Mouse (Mus musculus): Measurements from ENCODE around the gene 1600014C23Rik.
A peak's percentile ranks its signal among the peaks of the same experiment; 100 is the strongest.

The 1600014C23Rik gene

GRCm38 (mm10) chr17:45752678-45753077 lies 19.0 kb upstream of the 1600014C23Rik start:
- DNase-seq (ENCODE audit: extremely low spot score, low spot score) = peak; percentile 62

- DNase-seq (ENCODE audit: extremely low spot score, low spot score) = no peak
Observed at GRCm38 (mm10) chr17:45752053-45752452, 18.4 kb upstream of the 1600014C23Rik start.

- no peak for DNase-seq (ENCODE audit: extremely low spot score, low spot score)
Observed at GRCm38 (mm10) chr17:45751359-45751758, 17.7 kb upstream of the 1600014C23Rik start.

GRCm38 (mm10) chr17:45749100-45749499 lies 15.5 kb upstream of the 1600014C23Rik start:
- no peak for DNase-seq (ENCODE audit: extremely low spot score, low spot score)

- DNase-seq (ENCODE audit: extremely low spot score, low spot score) = no peak
Observed at GRCm38 (mm10) chr17:45747858-45748785, 14.5 kb upstream of the 1600014C23Rik start.

- DNase-seq (ENCODE audit: extremely low spot score, low spot score) = no peak
Observed at GRCm38 (mm10) chr17:45747293-45747692, 13.6 kb upstream of the 1600014C23Rik start.

- DNase-seq (ENCODE audit: extremely low spot score, low spot score) = no peak
Observed at GRCm38 (mm10) chr17:45746755-45747154, 13.1 kb upstream of the 1600014C23Rik start.

- no peak for DNase-seq (ENCODE audit: extremely low spot score, low spot score)
Observed at GRCm38 (mm10) chr17:45745629-45746028, 12.0 kb upstream of the 1600014C23Rik start.

GRCm38 (mm10) chr17:45742371-45743147 lies 8.9 kb upstream of the 1600014C23Rik start:
- DNase-seq (ENCODE audit: extremely low spot score, low spot score) = no peak

GRCm38 (mm10) chr17:45737078-45737601 lies 3.5 kb upstream of the 1600014C23Rik start:
- no peak for DNase-seq (ENCODE audit: extremely low spot score, low spot score)

- DNase-seq (ENCODE audit: extremely low spot score, low spot score) = peak; percentile 93
Observed at GRCm38 (mm10) chr17:45736311-45737077, 2.9 kb upstream of the 1600014C23Rik start.

GRCm38 (mm10) chr17:45735382-45736310 lies 2.0 kb upstream of the 1600014C23Rik start:
- DNase-seq (ENCODE audit: extremely low spot score, low spot score) = peak; percentile 95

GRCm38 (mm10) chr17:45734881-45735280 lies 1.2 kb upstream of the 1600014C23Rik start:
- peak; percentile 37 for DNase-seq (ENCODE audit: extremely low spot score, low spot score)

GRCm38 (mm10) chr17:45734333-45734732 lies 689 bp upstream of the 1600014C23Rik start:
- DNase-seq (ENCODE audit: extremely low spot score, low spot score) = no peak

GRCm38 (mm10) chr17:45733038-45733734 lies 458 bp downstream of the 1600014C23Rik start:
- DNase-seq (ENCODE audit: extremely low spot score, low spot score) = no peak

GRCm38 (mm10) chr17:45731172-45731864 lies 2.3 kb downstream of the 1600014C23Rik start:
- DNase-seq (ENCODE audit: extremely low spot score, low spot score) = peak; percentile 89

GRCm38 (mm10) chr17:45730696-45731095 lies 2.9 kb downstream of the 1600014C23Rik start:
- no peak for DNase-seq (ENCODE audit: extremely low spot score, low spot score)

- DNase-seq (ENCODE audit: extremely low spot score, low spot score) = no peak
Observed at GRCm38 (mm10) chr17:45729387-45729786, 4.3 kb downstream of the 1600014C23Rik start.

All from neural tube, embryonic 10.5 days (tissue).